Mouse (Mus musculus): ENCODE results near the gene Inpp5k.

DNA sequence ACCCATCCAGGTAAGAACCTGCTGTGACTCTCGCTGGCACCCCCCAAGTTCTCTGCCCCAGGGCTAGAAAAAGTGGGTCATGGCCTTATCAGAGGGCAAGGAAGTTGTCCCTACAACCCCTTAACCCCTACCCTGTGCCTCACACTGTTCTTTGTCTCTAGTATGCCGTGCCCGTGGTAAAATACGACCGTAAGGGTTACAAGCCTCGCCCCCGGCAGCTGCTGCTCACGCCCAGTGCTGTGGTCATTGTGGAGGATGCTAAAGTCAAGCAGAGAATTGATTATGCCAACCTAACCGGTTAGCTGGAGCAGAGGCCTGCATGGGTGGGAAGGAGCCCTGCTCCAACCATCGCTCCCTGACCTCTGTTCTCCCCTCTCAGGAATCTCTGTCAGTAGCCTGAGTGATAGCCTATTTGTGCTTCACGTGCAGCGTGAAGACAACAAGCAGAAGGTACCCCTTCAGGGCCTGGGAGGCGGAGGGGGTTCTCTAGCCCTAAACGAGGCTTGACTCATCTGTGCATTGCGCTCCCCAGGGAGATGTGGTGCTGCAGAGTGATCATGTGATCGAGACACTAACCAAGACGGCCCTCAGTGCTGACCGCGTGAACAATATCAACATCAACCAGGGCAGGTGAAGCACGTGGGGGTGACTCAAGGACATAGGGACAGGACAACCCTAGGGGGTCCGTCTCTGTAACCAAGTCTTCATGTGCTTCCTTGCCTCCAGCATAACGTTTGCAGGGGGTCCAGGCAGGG is 40.8 kb downstream of the Inpp5k start:
- TF ChIP-seq ZC3H11A (IDR thresholded peaks at IDR 0.05; ENCODE audit: low read depth, low read length): no peak
- no peak for TF ChIP-seq TBP (conservative IDR thresholded peaks at IDR 0.05; ENCODE audit: low read depth, low read length)
- peak; percentile 11; the same call in 1 of the 2 replicates for TF ChIP-seq USF1 (IDR thresholded peaks at IDR 0.05; ENCODE audit: low read depth, low read length)
- no peak for TF ChIP-seq NRF1 (IDR thresholded peaks at IDR 0.05; ENCODE audit: low read depth, low read length)
- TF ChIP-seq MXI1 (IDR thresholded peaks at IDR 0.05; ENCODE audit: low read depth, low read length): no peak
- no peak for TF ChIP-seq CTCF (conservative IDR thresholded peaks at IDR 0.05 in 1 of 2, IDR thresholded peaks at IDR 0.05 in 1 of 2; ENCODE audit: low read depth in 2 of 2, low read length in 2 of 2)
- TF ChIP-seq MAFK (IDR thresholded peaks at IDR 0.05; ENCODE audit: insufficient replicate concordance, low read length): no peak
- no peak for TF ChIP-seq EP300 (IDR thresholded peaks at IDR 0.05; ENCODE audit: low read length)
- no peak for TF ChIP-seq ZNF384 (IDR thresholded peaks at IDR 0.05; ENCODE audit: low read depth, low read length)
- no peak for TF ChIP-seq POLR2AphosphoS2 (IDR thresholded peaks at IDR 0.05; ENCODE audit: low read depth, low read length)
- no peak for TF ChIP-seq POLR2A (IDR thresholded peaks at IDR 0.05; ENCODE audit: low read depth, low read length)
- TF ChIP-seq CHD2 (IDR thresholded peaks at IDR 0.05; ENCODE audit: low read length): no peak
- no peak for TF ChIP-seq RAD21 (IDR thresholded peaks at IDR 0.05; ENCODE audit: low read depth, low read length)
- no peak for TF ChIP-seq MEF2A (IDR thresholded peaks at IDR 0.05; ENCODE audit: borderline replicate concordance, low read depth, low read length)

All from CH12.LX (cell line).